Mouse (Mus musculus): Measurements from ENCODE around the gene Zcchc4. TPM values are rescaled to one million over a fixed set of nuclear protein-coding genes. Genes with fewer than 3 reads are reported as not detected.

The Zcchc4 gene
- total RNA-seq, 2 experiments from 2014 or later, result 11.0 to 11.6 TPM

DNA sequence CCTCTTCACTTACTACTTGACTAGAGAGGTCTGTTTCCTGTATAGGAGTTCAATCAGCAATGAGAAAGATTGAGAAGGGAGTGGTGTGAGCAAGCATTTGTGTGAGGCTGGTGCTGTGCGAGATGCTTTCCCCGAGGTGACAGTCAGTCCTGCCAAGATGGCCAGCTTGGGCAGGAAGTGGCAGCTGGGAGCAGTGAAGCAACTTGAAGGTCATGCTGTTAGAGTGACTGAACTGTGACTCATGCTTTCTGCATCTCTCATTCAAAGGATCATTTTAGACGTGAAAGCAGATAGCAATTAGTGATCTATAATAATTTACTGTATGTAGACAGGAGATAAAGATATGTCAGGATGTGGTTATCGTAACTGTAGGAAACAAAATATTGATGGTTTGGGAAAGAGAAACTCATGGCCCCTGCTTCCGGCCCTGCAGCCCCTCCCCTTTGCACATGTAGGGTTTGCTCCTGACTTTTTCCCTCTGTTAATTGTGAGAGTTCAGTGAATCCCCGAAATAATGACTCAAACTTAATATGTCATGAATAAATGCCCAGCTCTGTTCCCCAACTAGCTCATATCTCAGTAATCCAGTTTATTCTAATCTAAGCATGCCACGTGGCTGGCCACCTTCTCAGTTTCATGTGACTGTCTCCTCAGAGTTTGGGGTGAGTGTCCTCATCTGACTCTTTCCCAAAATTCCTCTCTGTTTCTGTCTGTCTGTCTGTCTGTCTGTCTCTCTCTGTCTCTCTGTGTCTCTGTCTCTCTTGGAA, 11.5 kb downstream of the Zcchc4 start:
- intact Hi-C loops (cut with DNase I), result no loop called here
- DNase-seq, result peak; percentile 30

DNA sequence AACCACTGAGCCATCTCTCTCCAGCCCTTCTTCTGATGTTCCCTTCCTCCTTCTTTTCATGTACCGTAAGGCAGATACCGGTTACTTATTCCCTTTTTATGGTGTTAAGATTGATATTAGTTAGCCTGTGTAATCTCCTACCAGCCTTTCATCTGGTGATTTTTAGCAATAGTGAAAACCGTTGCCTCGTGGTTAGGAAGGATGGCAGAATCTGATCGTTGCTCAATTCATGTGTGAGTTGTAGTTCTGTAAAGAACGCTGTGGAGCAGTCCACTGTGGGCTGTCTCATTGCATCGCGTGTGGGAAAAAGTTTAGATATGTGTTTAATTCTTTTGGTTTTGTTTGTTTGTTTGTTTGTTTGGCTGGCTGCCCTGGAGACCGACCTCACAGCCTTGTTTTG, 18.0 kb downstream of the Zcchc4 start:
- intact Hi-C loops (cut with DNase I), result no loop called here
- DNase-seq, result no peak

DNA sequence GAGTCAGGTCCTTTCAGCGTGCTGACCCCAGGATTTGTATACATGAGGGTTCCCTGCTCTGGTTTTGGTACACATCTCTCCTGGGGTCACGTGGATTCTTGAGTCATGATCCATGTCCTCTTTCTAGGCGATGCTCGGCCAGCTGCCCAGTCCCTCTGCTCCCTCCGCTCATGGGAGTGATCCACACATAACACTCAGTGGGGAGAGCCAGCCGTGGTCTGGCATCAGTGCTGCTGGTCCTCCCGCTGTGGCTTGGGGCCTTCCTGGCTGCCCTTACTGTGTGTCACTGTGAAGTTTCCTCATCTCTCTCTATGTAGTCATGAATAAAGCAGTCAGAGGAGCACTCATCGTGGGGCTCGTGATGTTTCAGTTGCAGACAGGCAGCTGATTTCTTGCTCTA, 18.9 kb downstream of the Zcchc4 start:
- intact Hi-C loops (cut with DNase I), result no loop called here
- no peak for DNase-seq

DNA sequence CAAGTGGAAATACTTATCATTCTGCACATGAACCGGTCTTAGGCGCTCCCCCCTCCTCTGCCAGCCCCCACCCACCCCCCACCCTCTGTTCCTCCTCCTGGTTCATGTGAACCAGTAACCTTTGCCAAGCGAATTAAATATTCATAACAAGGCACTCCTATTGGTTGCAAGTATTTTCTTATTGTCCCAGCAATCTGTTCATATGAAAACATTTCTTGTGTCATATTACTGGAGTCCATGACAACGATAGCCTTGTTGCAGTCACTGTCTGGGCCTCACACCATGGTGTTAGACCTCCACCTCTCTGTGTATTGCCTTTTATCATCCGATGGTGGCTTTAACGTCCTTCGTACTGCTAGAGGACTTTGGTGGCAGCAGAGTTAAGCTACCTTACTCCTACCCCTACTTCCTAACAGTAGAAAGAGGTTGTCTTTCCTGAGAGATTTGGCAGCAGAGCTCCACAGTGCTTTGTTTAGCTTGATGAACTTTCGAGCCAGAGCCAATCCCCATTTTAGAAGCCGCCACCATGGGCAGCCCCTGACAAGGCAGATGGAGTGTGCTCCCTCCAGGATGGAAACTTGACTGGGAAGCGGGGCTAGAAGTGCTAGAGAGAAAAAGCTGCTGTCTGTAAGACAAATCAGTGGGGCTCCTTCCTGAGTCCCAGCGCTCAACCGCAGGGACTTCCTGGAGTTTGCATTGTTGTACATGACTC, 24.2 kb downstream of the Zcchc4 start:
- no peak for DNase-seq
- intact Hi-C loops (cut with DNase I), result no loop called here

DNA sequence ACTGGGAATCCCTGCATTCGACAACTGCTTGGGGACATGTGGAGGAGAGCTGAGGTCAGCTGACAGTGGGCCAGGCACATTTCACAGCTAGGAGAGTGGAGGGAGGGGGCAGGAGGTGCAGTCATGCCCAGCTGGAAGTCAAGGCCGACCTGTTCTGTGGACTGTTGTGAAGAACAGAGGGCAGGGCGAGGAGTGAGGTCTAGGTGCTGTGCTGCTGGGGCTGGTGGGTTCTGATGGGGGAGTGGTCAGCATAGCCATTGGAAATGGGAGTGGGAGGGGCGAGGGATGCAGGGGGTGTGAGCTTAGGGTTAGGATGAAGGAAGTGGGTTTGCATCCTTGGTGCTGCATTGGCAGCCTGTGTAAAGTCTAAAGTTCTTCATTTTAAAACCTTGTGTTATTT, 30.6 kb downstream of the Zcchc4 start:
- intact Hi-C loops (cut with DNase I), result no loop called here
- DNase-seq, result no peak

DNA sequence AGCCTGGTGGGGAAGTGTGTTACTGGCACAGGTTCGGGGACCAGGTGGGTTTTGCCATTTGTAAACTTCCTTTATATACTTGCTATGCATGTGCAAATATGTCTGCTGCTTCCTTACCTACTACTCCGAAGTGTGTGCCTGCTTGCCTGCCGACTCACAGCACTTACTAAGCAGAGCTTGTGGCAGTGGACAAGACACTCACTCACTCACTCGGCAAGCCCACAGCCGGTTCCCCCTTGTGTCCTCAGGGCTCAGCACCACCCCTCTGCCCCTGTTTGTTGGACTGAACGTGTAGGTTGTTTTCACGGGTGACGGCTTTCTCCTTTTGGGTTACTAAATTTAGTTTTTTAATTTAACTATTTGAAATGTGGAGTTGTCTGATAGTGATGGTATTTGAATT, 31.1 kb downstream of the Zcchc4 start:
- intact Hi-C loops (cut with DNase I), result no loop called here
- no peak for DNase-seq

DNA sequence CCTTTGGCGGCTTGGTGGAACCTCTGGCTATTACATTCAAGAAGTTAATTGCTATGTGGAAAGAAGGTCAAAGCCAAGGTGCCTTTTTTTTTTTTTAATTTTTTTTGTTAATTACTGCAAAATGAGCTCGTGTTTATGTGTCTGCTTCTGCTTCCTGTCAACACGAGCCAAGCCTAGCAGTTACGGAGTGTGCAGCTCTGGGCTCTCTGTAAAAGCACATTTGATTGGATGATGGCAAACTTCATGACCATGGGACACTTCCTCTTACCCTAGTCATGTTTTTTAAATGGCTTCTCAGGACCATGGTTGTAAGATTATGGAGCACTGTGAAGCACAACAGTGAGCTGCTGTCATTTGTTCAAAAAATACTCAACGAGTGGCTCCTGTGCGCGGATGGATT, 31.8 kb downstream of the Zcchc4 start:
- DNase-seq, result no peak
- intact Hi-C loops (cut with DNase I), result no loop called here

DNA sequence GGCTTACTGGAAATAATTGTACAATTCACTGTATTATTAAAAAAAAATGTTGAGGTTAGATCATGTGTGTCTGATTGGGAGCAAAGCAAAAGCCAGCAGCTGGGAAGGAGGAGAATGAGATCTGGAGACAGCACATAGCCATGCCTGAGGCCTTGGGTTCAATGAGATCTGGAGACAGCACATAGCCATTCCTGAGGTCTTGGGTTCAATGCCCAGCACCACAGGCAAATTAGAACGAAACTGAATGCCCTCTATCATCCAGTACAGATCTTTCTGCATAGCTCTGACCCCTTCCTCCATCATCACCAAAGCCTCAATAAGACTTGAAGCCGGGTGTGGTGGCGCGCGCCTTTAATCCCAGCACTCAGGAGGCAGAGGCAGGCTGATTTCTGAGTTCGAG, 35.2 kb downstream of the Zcchc4 start:
- intact Hi-C loops (cut with DNase I), result loop anchor here (10.0 kb wide), 1 partner anchor 146 kb away; the partner anchor contains the start of gene Sepsecs
- no peak for DNase-seq

DNA sequence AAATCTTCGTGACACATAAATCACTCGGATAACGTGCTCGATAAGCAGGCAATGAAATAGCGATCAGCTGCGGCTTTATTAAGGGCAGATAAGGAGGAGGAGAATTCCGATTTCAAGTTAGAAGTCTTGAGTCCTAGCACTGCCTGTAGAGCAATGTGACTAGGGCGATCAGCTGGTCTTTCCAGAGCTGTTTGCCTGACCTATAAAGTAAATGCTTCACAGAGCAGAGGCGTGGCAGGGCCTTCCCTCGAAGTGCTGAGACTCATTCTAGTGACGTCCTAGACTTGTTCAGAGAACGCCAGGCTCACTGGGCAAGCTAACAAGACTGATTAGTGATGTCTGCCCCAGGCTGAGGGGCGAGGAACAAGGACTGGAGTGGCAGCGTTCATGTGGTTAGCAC, 35.8 kb downstream of the Zcchc4 start:
- DNase-seq, result no peak
- intact Hi-C loops (cut with DNase I), result loop anchor here (10.0 kb wide), 1 partner anchor 146 kb away; the partner anchor contains the start of gene Sepsecs

DNA sequence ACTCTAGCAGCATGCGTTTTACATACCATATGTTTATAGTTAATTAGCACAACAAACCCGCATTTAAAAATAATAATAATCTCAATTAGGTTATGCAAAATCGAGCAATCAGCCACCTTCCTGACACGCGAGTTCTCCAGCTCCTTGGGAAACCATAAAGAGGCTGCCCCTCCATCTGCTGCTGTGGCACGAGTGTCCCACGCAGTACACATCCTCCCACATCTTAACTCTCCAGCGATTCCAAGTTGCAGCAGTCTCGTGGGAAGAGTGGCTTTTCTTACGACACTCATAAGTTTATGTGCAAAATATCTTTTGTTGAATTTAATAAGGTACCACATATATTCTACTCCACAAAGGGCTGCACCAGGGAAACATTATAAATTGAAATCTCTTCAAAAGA, 37.2 kb downstream of the Zcchc4 start:
- no peak for DNase-seq
- intact Hi-C loops (cut with DNase I), result loop anchor here (10.0 kb wide), 1 partner anchor 148 kb away; the partner anchor contains the start of gene Sepsecs

DNA sequence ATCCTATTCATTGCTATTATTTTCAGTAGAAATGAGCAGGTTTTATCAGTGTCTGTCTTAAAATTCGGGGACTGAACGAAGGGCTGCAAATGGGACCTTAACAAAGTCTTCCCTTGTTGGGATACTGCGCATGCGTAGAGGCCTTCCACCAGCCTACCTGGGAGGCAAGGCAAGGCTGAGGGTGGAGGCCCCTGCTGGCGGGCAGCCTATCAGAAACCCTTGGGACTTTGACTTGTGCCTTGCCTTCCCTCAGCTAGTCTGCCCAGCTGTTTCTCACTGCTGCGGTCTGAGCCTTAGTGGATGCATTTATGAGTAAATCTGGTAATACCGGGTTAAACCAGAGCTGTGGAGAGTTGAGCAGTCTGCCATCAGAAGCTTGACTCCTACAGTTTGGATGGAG, 38.1 kb downstream of the Zcchc4 start:
- intact Hi-C loops (cut with DNase I), result loop anchor here (10.0 kb wide), 1 partner anchor 149 kb away; the partner anchor contains the start of gene Sepsecs
- no peak for DNase-seq

DNA sequence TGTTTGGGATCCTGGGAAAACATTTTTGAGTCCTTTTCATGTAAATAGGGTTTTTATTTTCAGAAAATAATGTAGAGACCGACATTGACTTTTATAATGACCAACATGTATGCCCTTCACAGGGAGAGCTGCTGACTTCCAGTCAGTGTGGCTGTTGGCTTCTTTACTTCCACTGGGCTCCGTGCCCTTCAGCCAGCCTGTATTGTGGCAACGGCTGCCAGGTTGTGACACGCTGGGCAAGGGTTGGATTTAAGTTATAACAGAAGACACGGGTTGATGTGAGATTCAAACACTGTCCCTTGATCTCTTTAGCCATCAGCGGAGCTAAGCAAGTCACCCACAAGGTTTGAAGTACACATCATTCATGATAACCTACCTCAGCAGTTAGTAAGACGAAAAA, 43.5 kb downstream of the Zcchc4 start:
- DNase-seq, result no peak
- intact Hi-C loops (cut with DNase I), result loop anchor here (10.0 kb wide), 1 partner anchor 154 kb away; the partner anchor contains the start of gene Sepsecs

DNA sequence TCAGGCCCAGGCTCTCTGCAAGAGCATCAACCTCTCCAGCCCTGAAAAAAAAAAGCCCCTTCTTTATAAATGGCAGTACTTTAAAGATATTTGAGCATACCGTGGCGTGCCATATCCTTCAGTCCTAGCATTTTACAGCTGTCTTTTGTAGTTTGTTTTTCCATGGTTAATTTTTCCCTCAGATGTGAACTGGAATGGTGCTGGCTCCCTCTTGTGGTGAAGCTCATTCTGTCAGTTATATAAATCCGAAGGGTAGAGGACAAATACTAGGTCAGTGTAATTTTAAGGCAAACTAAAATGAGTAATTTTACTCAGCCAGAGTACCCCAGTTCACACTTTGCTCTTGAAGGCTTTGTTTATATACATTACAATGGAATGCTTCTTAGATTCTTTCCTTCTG, 46.5 kb downstream of the Zcchc4 start:
- DNase-seq, result peak; percentile 41
- intact Hi-C loops (cut with DNase I), result no loop called here

DNA sequence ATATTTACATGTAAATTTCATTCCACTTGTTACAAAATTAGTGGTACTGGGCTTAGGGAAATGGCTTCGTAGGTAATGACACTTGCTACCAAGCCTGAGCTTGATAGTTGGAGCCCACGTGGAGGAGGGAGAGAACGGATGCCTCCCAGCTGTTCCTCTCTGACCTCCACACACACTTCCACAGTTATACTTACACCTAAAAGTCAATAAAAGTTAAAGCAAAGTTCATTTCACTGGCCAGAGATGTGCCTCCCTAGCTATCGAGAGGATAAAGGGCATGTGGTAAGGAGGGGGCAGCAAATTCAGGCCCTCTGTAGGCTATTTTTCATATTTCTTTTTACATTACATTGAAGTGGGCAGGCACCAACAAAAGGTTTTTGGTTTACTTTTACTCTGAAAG, 52.7 kb downstream of the Zcchc4 start:
- DNase-seq, result no peak
- intact Hi-C loops (cut with DNase I), result no loop called here

DNA sequence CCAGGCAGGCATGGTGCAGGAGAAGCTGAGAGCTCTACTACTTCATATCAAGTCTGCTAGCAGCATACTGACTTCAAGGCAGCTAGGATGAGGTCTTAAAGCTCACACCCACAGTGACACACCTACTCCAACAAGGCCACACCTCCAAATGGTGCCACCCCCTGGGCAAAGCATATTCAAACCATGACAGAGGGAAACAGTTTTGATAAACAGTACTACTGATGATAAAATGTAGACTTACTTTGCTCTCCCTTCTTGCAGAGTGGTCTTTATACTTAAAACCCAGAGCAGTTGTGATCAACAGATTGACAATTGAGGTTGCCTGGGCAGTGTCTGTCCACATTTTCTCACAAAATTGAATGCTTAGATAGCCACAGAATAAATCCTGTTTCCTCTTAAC, 57.8 kb downstream of the Zcchc4 start:
- peak; percentile 15 for DNase-seq
- intact Hi-C loops (cut with DNase I), result no loop called here

DNA sequence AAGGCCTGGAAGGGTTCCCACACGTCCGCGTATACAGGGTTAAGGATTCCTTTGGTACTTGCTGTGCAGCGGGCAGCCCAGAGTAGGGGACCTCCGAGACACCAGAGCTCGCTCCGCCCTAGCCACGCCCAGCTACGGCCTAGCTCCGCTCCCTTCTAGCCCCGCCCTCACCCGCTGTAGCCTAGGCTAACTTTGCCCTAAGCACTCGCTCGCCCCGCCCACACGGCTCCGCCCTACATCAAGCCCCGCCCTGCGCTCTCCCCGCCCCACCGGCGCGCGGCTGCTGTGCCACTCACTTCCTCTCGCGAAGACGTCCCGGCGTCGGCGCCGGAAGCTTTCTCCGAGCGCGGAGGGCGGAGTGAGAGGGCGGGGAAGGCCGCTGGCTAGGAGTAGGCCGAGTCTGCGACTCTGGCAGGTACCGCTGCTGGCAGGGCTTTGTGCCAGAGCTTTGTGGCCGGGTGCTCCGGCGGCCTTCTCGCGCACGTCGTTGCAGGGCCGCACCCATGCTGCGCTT, 58.6 kb downstream of the Zcchc4 start, which contains the start of gene Anapc4:
Gene Anapc4 (plus strand): TSS at position 252 of the 514 bp plus-strand sequence.
- peak; percentile 100 for DNase-seq
- intact Hi-C loops (cut with DNase I), result no loop called here

DNA sequence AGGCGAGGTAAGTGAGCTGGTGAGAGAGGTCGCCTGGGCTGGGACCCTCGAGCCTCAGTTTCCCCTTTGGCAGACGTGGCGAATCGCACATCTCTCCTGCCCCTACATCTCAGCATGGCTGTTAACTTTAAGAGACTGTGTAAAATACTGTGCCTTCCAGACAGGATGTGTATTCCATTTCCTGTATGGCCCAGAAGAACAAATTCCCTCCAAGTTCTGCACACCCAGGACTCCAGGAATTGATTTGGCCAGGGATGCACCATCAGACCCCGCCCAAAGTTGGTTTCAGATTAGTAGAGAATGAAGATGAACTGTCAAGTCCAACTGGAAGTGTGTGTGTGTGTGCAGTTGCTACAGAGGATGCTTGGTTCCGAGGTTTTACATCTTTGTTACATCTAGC, 59.2 kb downstream of the Zcchc4 start:
- no peak for DNase-seq
- intact Hi-C loops (cut with DNase I), result no loop called here

DNA sequence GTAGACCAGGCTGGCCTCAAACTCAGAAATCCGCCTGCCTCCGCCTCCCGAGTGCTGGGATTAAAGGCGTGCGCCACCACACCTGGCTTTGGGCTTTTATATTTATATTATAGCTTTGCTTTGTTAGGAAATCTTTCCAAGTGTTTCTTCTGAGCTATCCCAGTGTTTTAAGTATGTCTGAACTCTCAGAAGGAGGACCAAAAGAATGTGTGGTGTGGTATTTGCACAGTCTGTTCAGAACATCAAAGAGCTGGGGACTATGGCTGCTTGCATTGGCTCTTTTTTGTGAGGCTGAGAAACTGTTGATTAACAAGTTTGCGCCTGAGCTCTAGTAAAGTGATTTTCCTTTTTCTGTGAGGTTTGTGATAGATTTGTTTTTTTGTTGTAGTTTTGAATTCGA, 69.1 kb downstream of the Zcchc4 start:
- no peak for DNase-seq
- intact Hi-C loops (cut with DNase I), result no loop called here

DNA sequence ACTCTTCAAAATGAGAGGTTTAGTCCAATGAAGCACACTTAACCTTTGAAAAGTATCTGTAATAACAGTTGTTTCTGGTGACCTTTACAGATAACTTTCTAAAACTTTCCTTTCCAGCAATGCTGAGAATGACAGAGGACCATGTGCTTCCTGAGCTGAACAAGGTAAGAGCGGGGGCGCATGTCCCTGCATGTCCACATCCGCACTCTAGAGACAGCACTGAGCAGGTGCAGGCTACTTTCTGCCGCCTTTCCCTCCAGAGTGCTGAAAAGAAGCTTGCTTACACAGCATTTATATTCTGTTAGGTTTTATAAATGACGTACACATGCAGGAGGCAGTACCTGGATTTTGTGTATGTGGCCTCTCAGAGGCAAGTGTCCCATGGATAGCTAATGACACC, 80.5 kb downstream of the Zcchc4 start:
- no peak for DNase-seq
- intact Hi-C loops (cut with DNase I), result no loop called here

DNA sequence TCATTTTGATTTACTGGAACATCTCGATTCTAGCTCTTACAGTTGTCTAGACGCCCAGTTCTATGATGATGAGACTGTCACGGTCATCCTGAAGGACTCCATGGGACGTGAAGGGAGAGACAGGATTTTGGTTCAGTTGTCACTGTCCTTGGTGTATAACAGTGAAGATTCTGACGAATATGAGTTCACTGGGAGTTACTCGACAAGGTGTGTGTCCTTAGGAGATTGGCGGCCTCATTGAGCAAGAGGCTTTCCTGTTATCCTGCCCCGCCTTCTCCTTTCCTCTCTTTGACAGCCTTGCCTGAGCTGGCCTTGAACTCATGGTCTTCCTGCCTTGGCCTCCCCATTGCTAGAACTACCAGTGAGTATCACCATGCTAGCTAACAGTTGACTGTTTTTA, 89.2 kb downstream of the Zcchc4 start:
- no peak for DNase-seq
- intact Hi-C loops (cut with DNase I), result no loop called here

DNA sequence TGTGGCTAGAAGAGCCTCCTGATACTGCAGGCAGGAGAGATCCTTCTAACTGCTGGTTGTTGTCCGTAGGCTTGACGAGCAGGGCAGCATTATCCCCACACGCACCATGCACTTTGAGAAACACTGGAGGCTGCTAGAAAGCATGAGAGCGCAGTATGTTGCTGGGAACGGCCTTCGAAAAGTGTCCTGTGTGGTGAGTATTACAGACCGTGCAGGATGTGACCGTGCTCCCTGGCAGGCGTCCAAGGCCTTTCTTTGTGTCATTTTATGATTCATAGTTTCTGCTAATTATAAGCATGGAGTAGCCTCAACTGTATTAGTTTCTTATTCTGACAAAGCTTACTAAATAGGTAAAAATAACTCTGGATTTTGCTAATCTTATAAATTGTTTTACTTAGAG, 90.6 kb downstream of the Zcchc4 start:
- DNase-seq, result peak; percentile 33
- intact Hi-C loops (cut with DNase I), result no loop called here

All from left cerebral cortex, postnatal 4 days (tissue).